Mouse (Mus musculus) CH12.LX (cell line): Measurements from ENCODE around the gene Tmem63b. TPM values are rescaled to one million over a fixed set of nuclear protein-coding genes. Genes with fewer than 3 reads are reported as not detected.

Source experiments
- DNase-seq: peaks from one replicate; pipeline ENCODE4 v3.0.0-alpha.2; 2013; ENCODE audit errors: extremely low read depth
- H3K27ac ChIP-seq: 2 replicates; pipeline ENCODE4 v1.5.1; 2012; ENCODE audit warnings: low read depth, mild to moderate bottlenecking, control low read depth, moderate library complexity; ENCODE audit not compliant: insufficient read depth
- H3K27me3 ChIP-seq: replicated peaks from 2 replicates; pipeline ENCODE3; 2012; ENCODE audit warnings: inconsistent platforms
- H3K36me3 ChIP-seq, 2 experiments: replicated peaks in 1 of 2; 2 replicates each; pipeline versions ENCODE3 to v1.6.1; 2012; ENCODE audit warnings: inconsistent platforms in 1 of 2, low read length in 1 of 2, mild to moderate bottlenecking in 1 of 2, mixed read lengths in 1 of 2, moderate library complexity in 1 of 2; ENCODE audit not compliant: control insufficient read depth in 1 of 2, insufficient read depth in 1 of 2
- H3K4me1 ChIP-seq, 2 experiments: 2 replicates each; pipeline ENCODE4 v1.6.1; 2012; ENCODE audit warnings: inconsistent platforms in 1 of 2, moderate library complexity in 1 of 2; ENCODE audit not compliant: insufficient read depth in 2 of 2, control insufficient read depth in 1 of 2
- H3K4me2 ChIP-seq: 2 replicates; pipeline ENCODE4 v1.6.1; 2012; ENCODE audit warnings: low read depth, mild to moderate bottlenecking, control low read depth; ENCODE audit not compliant: poor library complexity, insufficient read depth, severe bottlenecking
- H3K4me3 ChIP-seq, 3 experiments: fragments of 150-350 bp in 1 of 3; sonication (generic) in 1 of 3; replicated peaks in 1 of 3; 2 replicates each; pipeline versions ENCODE3 to v1.5.1; 2011 to 2012; ENCODE audit warnings: low read depth in 2 of 3, low read length in 2 of 3, mild to moderate bottlenecking in 2 of 3, moderate library complexity in 2 of 3, control low read depth in 1 of 3, improper control_type of control experiment in 1 of 3, inconsistent platforms in 1 of 3, mixed read lengths in 1 of 3; ENCODE audit not compliant: poor library complexity in 1 of 3
- H3K79me2 ChIP-seq: replicated peaks from 2 replicates; pipeline ENCODE4 v1.6.1; 2012; ENCODE audit warnings: mild to moderate bottlenecking, moderate library complexity; ENCODE audit not compliant: control insufficient read depth, poor library complexity, insufficient read depth, severe bottlenecking; ENCODE audit errors: extremely low read depth
- H3K9ac ChIP-seq: 2 replicates; pipeline ENCODE4 v1.6.1; 2012; ENCODE audit warnings: low read depth, mild to moderate bottlenecking, control low read depth, moderate library complexity; ENCODE audit not compliant: insufficient read depth
- H3K9me3 ChIP-seq: replicated peaks from 2 replicates; pipeline ENCODE3; 2012; ENCODE audit warnings: low read length, inconsistent platforms, mixed read lengths
- BHLHE40 ChIP-seq: IDR thresholded peaks from 2 replicates; pipeline ENCODE4 v1.6.1; 2011; ENCODE audit warnings: mild to moderate bottlenecking, low read depth, low read length, improper control_type of control experiment
- CTCF ChIP-seq, 2 experiments: IDR thresholded peaks in 1 of 2; conservative IDR thresholded peaks in 1 of 2; 2 replicates each; pipeline ENCODE4 v1.5.1; 2011 to 2012; ENCODE audit warnings: low read depth in 2 of 2, low read length in 2 of 2, improper control_type of control experiment in 1 of 2, inconsistent platforms in 1 of 2, mild to moderate bottlenecking in 1 of 2, moderate library complexity in 1 of 2
- ELF1 ChIP-seq: IDR thresholded peaks from 2 replicates; pipeline ENCODE4 v1.6.1; 2014; ENCODE audit warnings: low read depth, mild to moderate bottlenecking, inconsistent platforms, low read length, improper control_type of control experiment
- EP300 ChIP-seq: IDR thresholded peaks from 2 replicates; pipeline ENCODE4 v1.6.1; 2011; ENCODE audit warnings: low read length, improper control_type of control experiment
- ETS1 ChIP-seq: conservative IDR thresholded peaks from 2 replicates; pipeline ENCODE4 v1.6.1; 2012; ENCODE audit warnings: low read depth, mild to moderate bottlenecking, inconsistent platforms, low read length, improper control_type of control experiment, moderate library complexity
- GABPA ChIP-seq: IDR thresholded peaks from 2 replicates; pipeline ENCODE4 v1.6.1; 2012; ENCODE audit warnings: low read depth, low read length, improper control_type of control experiment, inconsistent platforms; ENCODE audit not compliant: insufficient replicate concordance
- JUN ChIP-seq: IDR thresholded peaks from 2 replicates; pipeline ENCODE4 v1.6.1; 2011; ENCODE audit warnings: low read depth, mild to moderate bottlenecking, low read length, improper control_type of control experiment, moderate library complexity; ENCODE audit not compliant: insufficient read depth
- JUND ChIP-seq: conservative IDR thresholded peaks from 2 replicates; pipeline ENCODE4 v1.6.1; 2011; ENCODE audit warnings: low read depth, low read length, improper control_type of control experiment
- MAFK ChIP-seq: IDR thresholded peaks from 2 replicates; pipeline ENCODE4 v1.6.1; 2011; ENCODE audit warnings: low read length, improper control_type of control experiment; ENCODE audit not compliant: insufficient replicate concordance
- MYC ChIP-seq: IDR thresholded peaks from 2 replicates; pipeline ENCODE4 v1.6.1; 2011; ENCODE audit warnings: low read depth, mild to moderate bottlenecking, improper control_type of control experiment, low read length
- POLR2A ChIP-seq: IDR thresholded peaks from 2 replicates; pipeline ENCODE4 v1.6.1; 2011; ENCODE audit warnings: low read depth, mild to moderate bottlenecking, improper control_type of control experiment, low read length
- RAD21 ChIP-seq: IDR thresholded peaks from 2 replicates; pipeline ENCODE4 v1.6.1; 2011; ENCODE audit warnings: low read depth, mild to moderate bottlenecking, low read length, improper control_type of control experiment, moderate library complexity
- RCOR1 ChIP-seq: conservative IDR thresholded peaks from 2 replicates; pipeline ENCODE4 v1.6.1; 2012; ENCODE audit warnings: low read depth, mild to moderate bottlenecking, inconsistent platforms, low read length, improper control_type of control experiment
- SIN3A ChIP-seq: IDR thresholded peaks from 2 replicates; pipeline ENCODE4 v1.6.1; 2012; ENCODE audit warnings: low read length, improper control_type of control experiment, inconsistent platforms
- SMC3 ChIP-seq: IDR thresholded peaks from 2 replicates; pipeline ENCODE4 v1.6.1; 2011; ENCODE audit warnings: low read depth, low read length, improper control_type of control experiment
- TCF12 ChIP-seq: IDR thresholded peaks from 2 replicates; pipeline ENCODE4 v1.6.1; 2014; ENCODE audit warnings: low read depth, mild to moderate bottlenecking, inconsistent platforms, low read length, improper control_type of control experiment
- UBTF ChIP-seq: IDR thresholded peaks from 2 replicates; pipeline ENCODE4 v1.6.1; 2012; ENCODE audit warnings: low read depth, mild to moderate bottlenecking, inconsistent platforms, low read length, improper control_type of control experiment, moderate library complexity
- USF1 ChIP-seq: IDR thresholded peaks from 2 replicates; pipeline ENCODE4 v1.6.1; 2014; ENCODE audit warnings: low read depth, mild to moderate bottlenecking, inconsistent platforms, low read length, improper control_type of control experiment
- USF2 ChIP-seq: conservative IDR thresholded peaks from 2 replicates; pipeline ENCODE4 v1.6.1; 2011; ENCODE audit warnings: low read depth, low read length, improper control_type of control experiment
- ZKSCAN1 ChIP-seq: IDR thresholded peaks from 2 replicates; pipeline ENCODE4 v1.6.1; 2012; ENCODE audit warnings: low read depth, inconsistent platforms, low read length, improper control_type of control experiment, borderline replicate concordance
- ZNF384 ChIP-seq: IDR thresholded peaks from 2 replicates; pipeline ENCODE4 v1.6.1; 2012; ENCODE audit warnings: low read depth, low read length, improper control_type of control experiment, inconsistent platforms
- dilution Hi-C: fragments of 300-500 bp; cut with MboI; formaldehyde crosslinking; loops from 2 replicates; pipeline ENCODE4 v1.14.3; 2020; ENCODE audit warnings: low sequenced_read_pairs; ENCODE audit not compliant: extremely low pct_unique_long_range_greater_than_20kb, extremely low pct_ligation_motif_present
- in situ Hi-C: fragments of 300-500 bp; cut with MboI; formaldehyde crosslinking; loops from 3 replicates; pipeline ENCODE4 v1.14.3; 2019; ENCODE audit warnings: low sequenced_read_pairs, low pct_ligation_motif_present, low pct_unique_long_range_greater_than_20kb, mixed read lengths
- polyA plus RNA-seq: library from polyadenylated mRNA; unstranded; fragments of >175 nt; gene quantifications from 2 replicates; pipeline ENCODE4 v1.2.1, GENCODE M21; 2012; ENCODE audit warnings: low read depth; ENCODE audit not compliant: insufficient read length
- total RNA-seq, 2 experiments: library from RNA; depleted of rRNA; stranded (reverse); fragments of 300-350 nt in 1 of 2; fragments of >200 nt in 1 of 2; gene quantifications; 2 replicates each; pipeline ENCODE4 v1.2.3; 2012 to 2014

Gene Tmem63b
- total and polyA plus RNA-seq, 3 experiments, result 3.5 to 10.3 (median 6.3) TPM

GRCm38 (mm10) chr17:45671821-45672220, 14.9 kb downstream of the Tmem63b start:
- no peak for DNase-seq
- H3K79me2 ChIP-seq, result no peaks in the 10 kb centered on the region
- no peaks in the 10 kb centered on the region for H3K4me1 ChIP-seq
- dilution Hi-C loops (no loop called here), in situ Hi-C loops (loop anchor here (5.0 to 25.0 kb wide), 2 partner anchors 45 to 185 kb away; partner anchors contain the start of gene Spats1)
- H3K36me3 ChIP-seq, result peaks cover 5 to 74% of the 10 kb centered on the region in 2 experiments
- no peaks in the 10 kb centered on the region for H3K27me3 ChIP-seq
- no peak overlapping the region for H3K4me2 ChIP-seq
- no peak overlapping the region for H3K4me3 ChIP-seq
- H3K9ac ChIP-seq, result no peak overlapping the region
- no peak overlapping the region for H3K27ac ChIP-seq
- no peaks in the 10 kb centered on the region for H3K9me3 ChIP-seq
- TF ChIP-seq JUND, result no peak
- TF ChIP-seq UBTF, result no peak
- peak; percentile 7 for TF ChIP-seq RAD21
- TF ChIP-seq JUN, result no peak
- peak; percentile 35 to 50; a peak in 3 of 4 replicates for TF ChIP-seq CTCF (conservative IDR thresholded peaks at IDR 0.05 in 1 of 2, IDR thresholded peaks at IDR 0.05 in 1 of 2; ENCODE audit: low read depth in 2 of 2, low read length in 2 of 2)
- peak; percentile 27 for TF ChIP-seq SMC3
- no peak for TF ChIP-seq BHLHE40
- no peak for TF ChIP-seq SIN3A
- TF ChIP-seq MYC, result no peak
- no peak for TF ChIP-seq GABPA

GRCm38 (mm10) chr17:45667986-45668385, 18.7 kb downstream of the Tmem63b start:
- no peak overlapping the region for H3K4me3 ChIP-seq
- H3K4me1 ChIP-seq, result peaks cover 0 to 3% of the 10 kb centered on the region in 2 experiments; a peak in 2 of 4 replicates
- no peak for TF ChIP-seq SMC3
- TF ChIP-seq POLR2A, result no peak
- TF ChIP-seq ZKSCAN1, result no peak
- TF ChIP-seq USF1, result no peak
- TF ChIP-seq USF2, result no peak
- no peak for TF ChIP-seq ETS1
- no peak for TF ChIP-seq EP300
- no peak for TF ChIP-seq SIN3A
- no peak for TF ChIP-seq RAD21
- TF ChIP-seq RCOR1, result no peak
- TF ChIP-seq TCF12, result no peak
- no peak for TF ChIP-seq ZNF384
- no peak for TF ChIP-seq ELF1
- TF ChIP-seq MAFK, result no peak
- TF ChIP-seq BHLHE40, result no peak
- dilution Hi-C loops, result no loop called here
- H3K4me2 ChIP-seq, result no peak overlapping the region
- no peak overlapping the region for H3K9ac ChIP-seq
- DNase-seq, result no peak
- in situ Hi-C loops, result loop anchor here (25.0 kb wide), 1 partner anchor 181 kb away; the partner anchor contains the start of gene Spats1
- H3K79me2 ChIP-seq, result no peaks in the 10 kb centered on the region
- no peaks in the 10 kb centered on the region for H3K9me3 ChIP-seq
- H3K27ac ChIP-seq, result no peak overlapping the region
- no peaks in the 10 kb centered on the region for H3K27me3 ChIP-seq
- H3K36me3 ChIP-seq, result peaks cover 0 to 76% of the 10 kb centered on the region in 2 experiments
